Mouse (Mus musculus) kidney, postnatal 36 days (tissue): Measurements from ENCODE around the gene Dlk1.

Experiments
- DNase-seq, 2 experiments: peaks; one replicate each; pipeline ENCODE4 v3.0.0; 2021 to 2022; ENCODE audit warnings: mixed read lengths in 2 of 2

Dlk1 gene

GRCm38 (mm10) chr12:109452592-109452991 is at the start of gene Dlk1:
Gene Dlk1, plus strand, starts transcription at chr12:109452823.
- no peak for DNase-seq

- no peak for DNase-seq
Observed at GRCm38 (mm10) chr12:109402943-109403342, 49.7 kb upstream of the Dlk1 start.

- DNase-seq = no peak
Observed at GRCm38 (mm10) chr12:109403752-109404151, 48.9 kb upstream of the Dlk1 start.

- no peak for DNase-seq
Observed at GRCm38 (mm10) chr12:109406018-109406417, 46.6 kb upstream of the Dlk1 start.

- DNase-seq = no peak
Observed at GRCm38 (mm10) chr12:109410723-109411122, 41.9 kb upstream of the Dlk1 start.

- DNase-seq = no peak
Observed at GRCm38 (mm10) chr12:109411172-109412070, 41.2 kb upstream of the Dlk1 start.

GRCm38 (mm10) chr12:109412071-109412440 is 40.6 kb upstream of the Dlk1 start:
- no peak for DNase-seq

- DNase-seq = no peak
Observed at GRCm38 (mm10) chr12:109412675-109413074, 39.9 kb upstream of the Dlk1 start.

- no peak for DNase-seq
Observed at GRCm38 (mm10) chr12:109413321-109413720, 39.3 kb upstream of the Dlk1 start.

- no peak for DNase-seq
Observed at GRCm38 (mm10) chr12:109416681-109417080, 35.9 kb upstream of the Dlk1 start.

- no peak for DNase-seq
Observed at GRCm38 (mm10) chr12:109417476-109418201, 35.0 kb upstream of the Dlk1 start.

- peak in 1 of 2 experiments; percentile 19 for DNase-seq
Observed at GRCm38 (mm10) chr12:109420006-109420405, 32.6 kb upstream of the Dlk1 start.

- DNase-seq = no peak
Observed at GRCm38 (mm10) chr12:109423163-109423562, 29.5 kb upstream of the Dlk1 start.

- no peak for DNase-seq
Observed at GRCm38 (mm10) chr12:109423716-109424429, 28.8 kb upstream of the Dlk1 start.

- no peak for DNase-seq
Observed at GRCm38 (mm10) chr12:109424753-109425332, 27.8 kb upstream of the Dlk1 start.

GRCm38 (mm10) chr12:109425982-109426381 is 26.6 kb upstream of the Dlk1 start:
- DNase-seq = no peak

- no peak for DNase-seq
Observed at GRCm38 (mm10) chr12:109432475-109433130, 20.0 kb upstream of the Dlk1 start.

GRCm38 (mm10) chr12:109436367-109436807 is 16.2 kb upstream of the Dlk1 start:
- DNase-seq = peak; percentile 17 to 63

- DNase-seq = no peak
Observed at GRCm38 (mm10) chr12:109436852-109437251, 15.8 kb upstream of the Dlk1 start.

GRCm38 (mm10) chr12:109437559-109438350 is 14.9 kb upstream of the Dlk1 start:
- DNase-seq = peak; percentile 62 to 92

- no peak for DNase-seq
Observed at GRCm38 (mm10) chr12:109438383-109438782, 14.2 kb upstream of the Dlk1 start.
